Mouse (Mus musculus): ENCODE measurements at regions not wholly inside any gene's neighbourhood (a gene's known extent, or its start where the extent isn't known, plus 50 kb on each side); places are given as distances from the start of the nearest gene placed in this dataset.

- TF ChIP-seq POLR2A (IDR thresholded peaks at IDR 0.05; ENCODE audit: borderline replicate concordance, control insufficient read depth, low read depth, low read length) (no peak), CTCF (IDR thresholded peaks at IDR 0.05; ENCODE audit: control insufficient read depth, insufficient read depth, low read length) (no peak)
Measured at GRCm38 (mm10) chr8:89295686-89296085, 251.7 kb upstream of the Sall1 start.

All from bone marrow, adult 2 months (tissue).